Mouse (Mus musculus): ENCODE results near the gene Stard3. TPM values are rescaled to one million over a fixed set of nuclear protein-coding genes. Genes with fewer than 3 reads are reported as not detected.
A peak's percentile ranks its signal among the peaks of the same experiment; 100 is the strongest.
"Not testable (repeated sequence)": the region's sequence is repeated elsewhere in the genome, so short reads cannot be mapped to it uniquely, and the experiment has no call there.

Gene Stard3
- polyA plus RNA-seq, 1 experiment from 2014 or later, result 52.5 TPM

DNA sequence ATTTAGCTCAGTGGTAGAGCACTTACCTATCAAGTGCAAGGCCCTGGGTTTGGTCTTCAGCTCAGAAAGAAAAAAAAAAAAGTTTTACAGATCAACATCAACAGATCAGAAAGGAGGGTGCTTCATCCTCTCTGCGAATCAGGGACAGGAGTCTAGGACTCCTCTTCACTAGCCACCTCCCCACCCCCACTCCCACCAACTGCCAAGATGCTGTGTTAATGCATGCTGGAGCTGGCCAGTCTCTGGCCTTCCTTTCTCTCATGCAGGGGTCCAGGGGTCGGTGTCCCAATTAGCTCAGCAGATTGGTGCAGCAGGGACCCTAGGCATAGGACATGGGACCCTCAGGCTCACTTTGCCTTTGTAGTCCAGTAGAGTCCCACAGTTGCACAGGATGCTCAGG lies 12.4 kb downstream of the Stard3 start:
- Histone ChIP-seq H3K4me3 (no peak overlapping the region), H3K9ac (no peak overlapping the region), H3K4me1 (0 out of 2 replicates have a peak, but pooled peaks cover 3% of the 10 kb centered on the region), H3K27me3 (no peaks in the 10 kb centered on the region), H3K4me2 (no peak overlapping the region), H3K36me3 (peaks cover 17% of the 10 kb centered on the region), H3K27ac (no peak overlapping the region), H3K9me3 (no peaks in the 10 kb centered on the region)
- no peak for ATAC-seq (ENCODE audit: borderline replicate concordance, extremely low read depth, low FRiP score, low TSS enrichment)
- 88% methylated on average over 2 of the region's 2 CpGs for WGBS

DNA sequence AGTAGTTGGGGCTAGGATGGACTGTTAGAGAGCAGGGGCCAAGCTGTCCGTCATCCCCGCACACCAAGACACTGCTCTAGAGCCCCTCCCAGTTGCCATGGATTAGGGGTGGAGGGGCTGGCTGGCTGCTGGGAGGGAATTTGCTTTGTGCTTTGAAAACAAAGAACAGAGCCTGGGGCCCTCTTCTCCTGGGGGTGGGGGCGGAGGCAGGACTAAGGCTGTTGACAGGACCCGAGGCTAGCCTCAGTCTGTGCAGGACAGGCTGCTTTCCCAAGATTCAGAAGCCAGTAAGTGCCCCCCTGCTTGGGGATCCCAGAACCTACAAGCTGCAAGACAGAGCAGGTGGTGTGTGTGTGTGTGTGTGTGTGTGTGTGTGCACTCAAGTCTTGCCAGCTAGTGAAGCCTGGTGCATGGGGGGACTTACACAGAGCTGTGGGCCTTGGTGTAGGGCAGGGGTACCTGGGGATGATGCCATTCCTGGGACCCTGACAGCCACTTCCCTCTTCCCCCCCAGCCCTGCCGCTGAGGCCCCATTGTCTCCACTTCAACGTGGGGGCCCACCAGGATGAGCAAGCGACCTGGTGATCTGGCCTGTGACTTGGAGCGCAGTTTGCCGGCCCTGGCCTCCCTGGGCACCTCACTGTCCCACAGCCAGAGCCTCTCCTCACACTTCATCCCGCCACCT lies 13.5 kb downstream of the Stard3 start:
- H3K27me3 ChIP-seq, result no peaks in the 10 kb centered on the region
- no peak overlapping the region for H3K27ac ChIP-seq
- no peak overlapping the region for H3K4me2 ChIP-seq
- peak; percentile 13; the same call in 1 of the 2 replicates for ATAC-seq (ENCODE audit: borderline replicate concordance, extremely low read depth, low FRiP score, low TSS enrichment)
- WGBS, result 56% methylated on average over 10 of the region's 10 CpGs
- 0 out of 2 replicates have a peak, but pooled peaks cover 3% of the 10 kb centered on the region for H3K4me1 ChIP-seq
- H3K4me3 ChIP-seq, result no peak overlapping the region
- H3K9me3 ChIP-seq, result no peaks in the 10 kb centered on the region
- H3K36me3 ChIP-seq, result peaks cover 28% of the 10 kb centered on the region
- H3K9ac ChIP-seq, result no peak overlapping the region

DNA sequence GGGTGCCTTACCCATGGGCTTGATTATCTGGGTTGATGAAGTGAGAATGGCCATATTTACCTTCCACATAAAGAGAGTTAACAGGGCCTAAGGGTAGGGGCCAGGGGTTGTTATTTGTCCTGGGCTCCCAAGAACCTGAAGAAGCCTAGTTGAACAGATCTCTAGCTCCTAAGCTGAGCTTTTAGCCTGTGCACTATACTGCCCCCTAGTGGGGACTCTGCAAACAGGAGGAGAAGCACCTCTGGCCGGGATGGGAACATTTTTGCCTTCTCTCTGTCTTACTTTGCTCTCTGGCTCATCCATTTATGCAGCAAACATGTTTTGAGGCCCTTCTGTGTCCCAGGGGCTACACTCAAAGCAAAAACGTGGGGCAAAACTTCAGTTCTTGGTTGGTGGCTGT lies 14.2 kb downstream of the Stard3 start:
- Histone ChIP-seq H3K27ac (no peak overlapping the region), H3K36me3 (peaks cover 34% of the 10 kb centered on the region), H3K27me3 (no peaks in the 10 kb centered on the region), H3K4me2 (no peak overlapping the region), H3K4me3 (no peak overlapping the region), H3K9ac (no peak overlapping the region), H3K4me1 (0 out of 2 replicates have a peak, but pooled peaks cover 3% of the 10 kb centered on the region), H3K9me3 (no peaks in the 10 kb centered on the region)
- 2% methylated on average over 2 of the region's 2 CpGs for WGBS
- no peak for ATAC-seq (ENCODE audit: borderline replicate concordance, extremely low read depth, low FRiP score, low TSS enrichment)

DNA sequence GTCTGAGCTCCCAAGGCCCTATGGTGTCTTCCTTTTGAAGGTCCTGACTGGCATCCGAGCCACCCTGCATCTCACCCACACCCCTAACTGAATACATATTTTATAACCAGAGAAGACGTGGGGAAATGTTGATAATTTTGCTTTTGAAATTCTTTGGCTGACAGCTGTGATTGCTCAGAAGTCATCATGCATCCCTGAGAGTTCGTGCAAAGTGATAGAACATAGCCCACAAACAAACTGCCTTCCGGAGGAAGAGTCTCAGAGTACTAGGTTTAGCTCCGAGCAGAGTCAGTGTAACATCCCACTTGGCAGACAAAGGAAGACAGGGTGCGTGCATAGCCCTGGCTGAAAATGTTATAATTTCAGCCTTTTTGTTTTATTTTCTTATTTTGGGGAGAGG lies 15.1 kb downstream of the Stard3 start:
- WGBS, result 68% methylated on average over 6 of the region's 6 CpGs
- H3K9me3 ChIP-seq, result no peaks in the 10 kb centered on the region
- H3K9ac ChIP-seq, result no peak overlapping the region
- no peaks in the 10 kb centered on the region for H3K27me3 ChIP-seq
- 0 out of 2 replicates have a peak, but pooled peaks cover 3% of the 10 kb centered on the region for H3K4me1 ChIP-seq
- H3K4me3 ChIP-seq, result no peak overlapping the region
- no peak for ATAC-seq (ENCODE audit: borderline replicate concordance, extremely low read depth, low FRiP score, low TSS enrichment)
- H3K4me2 ChIP-seq, result no peak overlapping the region
- peaks cover 41% of the 10 kb centered on the region for H3K36me3 ChIP-seq
- H3K27ac ChIP-seq, result no peak overlapping the region

DNA sequence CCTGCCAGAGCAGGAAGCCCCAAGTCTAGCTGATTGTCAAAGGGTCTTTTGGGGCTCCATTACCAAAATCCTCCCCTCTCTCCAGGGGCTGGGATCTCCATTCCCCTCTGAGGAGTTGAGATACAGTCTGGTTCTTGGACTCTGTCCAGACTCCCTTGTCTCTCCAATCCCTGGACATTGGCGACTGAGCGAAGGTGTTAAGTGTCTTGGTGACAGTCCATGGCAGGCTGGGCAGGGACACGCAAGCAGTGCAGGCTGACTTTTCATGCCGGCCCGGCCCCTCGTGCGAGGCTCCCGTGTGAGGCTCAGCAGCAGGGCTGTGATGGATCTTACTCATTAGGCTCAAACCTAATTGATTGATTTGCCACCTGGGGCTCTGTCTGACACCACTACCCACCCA lies 16.1 kb downstream of the Stard3 start:
- H3K4me1 ChIP-seq, result 0 out of 2 replicates have a peak, but pooled peaks cover 3% of the 10 kb centered on the region
- H3K4me3 ChIP-seq, result no peak overlapping the region
- no peak for ATAC-seq (ENCODE audit: borderline replicate concordance, extremely low read depth, low FRiP score, low TSS enrichment)
- H3K4me2 ChIP-seq, result no peak overlapping the region
- no peaks in the 10 kb centered on the region for H3K9me3 ChIP-seq
- no peaks in the 10 kb centered on the region for H3K27me3 ChIP-seq
- peaks cover 51% of the 10 kb centered on the region for H3K36me3 ChIP-seq
- no peak overlapping the region for H3K27ac ChIP-seq
- H3K9ac ChIP-seq, result no peak overlapping the region
- WGBS, result 64% methylated on average over 8 of the region's 8 CpGs

DNA sequence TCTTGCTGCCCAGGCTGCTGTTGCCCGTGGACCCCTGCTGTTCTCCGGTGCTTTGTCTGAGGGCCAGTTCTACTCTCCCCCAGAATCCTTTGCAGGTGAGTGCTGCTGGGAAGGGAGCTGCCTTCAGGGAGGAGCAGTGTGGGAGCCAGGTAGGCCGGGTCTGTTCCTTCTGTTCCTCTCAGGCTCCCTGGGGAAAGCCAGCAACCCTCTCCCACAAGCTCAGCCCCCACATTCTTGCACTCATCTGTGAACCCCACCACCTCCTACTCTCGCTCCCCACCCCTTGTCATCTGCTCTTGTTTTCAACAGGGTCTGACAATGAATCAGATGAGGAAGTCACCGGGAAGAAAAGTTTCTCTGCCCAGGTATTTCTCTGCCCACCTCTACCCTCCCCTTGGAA lies 18.6 kb downstream of the Stard3 start:
- Histone ChIP-seq H3K27ac (no peak overlapping the region), H3K9me3 (no peaks in the 10 kb centered on the region), H3K4me1 (peaks cover 10% of the 10 kb centered on the region), H3K27me3 (no peaks in the 10 kb centered on the region), H3K36me3 (peaks cover 61% of the 10 kb centered on the region), H3K4me2 (no peak overlapping the region), H3K9ac (no peak overlapping the region), H3K4me3 (no peak overlapping the region)
- WGBS, result 76% methylated on average over 5 of the region's 5 CpGs
- no peak for ATAC-seq (ENCODE audit: borderline replicate concordance, extremely low read depth, low FRiP score, low TSS enrichment)

DNA sequence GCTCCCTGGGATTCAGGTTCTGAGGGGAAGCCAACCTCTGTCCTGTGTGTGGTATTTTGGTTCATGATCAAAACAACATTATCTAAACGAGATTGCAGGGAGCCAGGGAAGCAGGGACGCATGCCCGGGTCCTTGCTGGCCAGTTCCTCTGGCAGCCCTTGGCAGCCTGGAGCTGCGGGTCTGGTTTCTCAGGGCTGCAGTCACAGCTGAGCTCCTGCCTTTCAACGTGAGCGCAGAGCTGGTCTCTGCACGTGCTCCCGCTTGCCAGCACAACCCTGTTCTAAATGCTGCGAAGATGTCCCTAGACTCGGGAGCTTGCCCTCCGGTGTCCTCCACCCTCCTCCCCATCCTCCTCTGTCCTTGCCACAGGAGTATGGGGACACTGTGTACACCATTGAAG lies 19.6 kb downstream of the Stard3 start:
- Histone ChIP-seq H3K4me1 (peaks cover 8% of the 10 kb centered on the region), H3K36me3 (peaks cover 59% of the 10 kb centered on the region), H3K27me3 (no peaks in the 10 kb centered on the region), H3K4me3 (no peak overlapping the region), H3K9ac (no peak overlapping the region), H3K27ac (no peak overlapping the region), H3K4me2 (no peak overlapping the region), H3K9me3 (no peaks in the 10 kb centered on the region)
- ATAC-seq (ENCODE audit: borderline replicate concordance, extremely low read depth, low FRiP score, low TSS enrichment), result no peak
- 78% methylated on average over 11 of the region's 11 CpGs for WGBS

DNA sequence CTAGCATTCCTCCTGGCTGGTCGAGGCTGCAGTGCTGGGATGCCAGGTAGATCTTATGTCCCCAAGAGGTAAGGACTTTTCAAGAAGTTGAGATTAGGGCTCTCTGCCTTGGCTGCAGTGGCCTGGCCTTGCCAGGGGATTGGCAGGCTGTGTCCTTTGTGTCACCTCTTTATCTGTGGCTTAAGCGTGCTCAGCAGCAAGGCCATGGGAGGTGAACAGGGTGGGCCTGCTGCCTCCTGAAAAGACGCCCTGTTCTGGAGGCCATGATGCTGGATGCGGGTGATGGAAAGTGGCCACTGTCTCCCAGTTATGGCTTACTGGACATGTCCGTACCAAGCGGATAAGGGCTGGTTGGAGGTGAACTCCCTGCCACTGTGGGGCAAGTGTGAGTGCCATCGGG lies 21.2 kb downstream of the Stard3 start:
- Histone ChIP-seq H3K9ac (no peak overlapping the region), H3K36me3 (peaks cover 56% of the 10 kb centered on the region), H3K4me2 (no peak overlapping the region), H3K4me3 (no peak overlapping the region), H3K27ac (no peak overlapping the region), H3K4me1 (peaks cover 7% of the 10 kb centered on the region), H3K9me3 (no peaks in the 10 kb centered on the region), H3K27me3 (0 out of 2 replicates have a peak, but pooled peaks cover 2% of the 10 kb centered on the region)
- ATAC-seq (ENCODE audit: borderline replicate concordance, extremely low read depth, low FRiP score, low TSS enrichment), result no peak
- WGBS, result 82% methylated on average over 7 of the region's 7 CpGs

DNA sequence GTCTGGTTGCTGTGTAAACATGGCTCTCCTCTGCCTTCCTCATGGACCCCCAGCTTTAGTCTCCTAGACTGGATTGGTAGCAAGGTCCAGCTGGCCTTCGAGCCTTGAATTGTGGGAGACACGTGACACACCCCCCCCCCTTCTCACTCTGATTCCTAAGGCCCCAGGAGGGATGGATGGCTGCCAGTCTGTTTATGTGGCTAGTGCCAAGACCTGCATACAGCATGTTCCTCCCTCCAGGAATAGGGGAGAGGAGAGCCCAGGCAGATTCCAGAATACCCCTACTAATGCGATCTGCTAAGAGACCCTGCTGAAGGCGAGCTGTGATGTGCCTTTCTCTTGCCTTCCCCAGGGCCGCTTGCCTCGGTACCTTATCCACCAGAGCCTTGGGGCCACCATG lies 21.9 kb downstream of the Stard3 start:
- no peak for ATAC-seq (ENCODE audit: borderline replicate concordance, extremely low read depth, low FRiP score, low TSS enrichment)

DNA sequence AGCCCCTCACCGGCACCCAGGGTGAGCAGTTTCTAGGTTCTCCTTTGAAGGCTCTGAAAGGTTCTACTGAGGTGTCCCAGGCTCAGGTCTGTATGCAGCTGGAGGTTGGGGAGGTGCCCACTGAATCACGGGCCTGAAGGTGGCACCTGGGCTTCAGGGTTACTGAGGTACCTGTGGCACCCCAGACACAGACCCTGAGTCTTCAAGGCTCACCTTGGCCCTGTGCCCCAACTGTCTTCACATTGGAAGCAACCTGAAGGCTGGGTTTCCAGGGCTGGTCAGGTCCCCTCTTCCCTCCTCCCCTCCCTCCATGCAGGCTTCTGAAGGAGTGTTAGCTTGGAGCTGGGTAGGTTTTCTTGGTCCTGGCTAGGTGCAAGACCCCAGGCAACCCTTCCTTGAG lies 23.5 kb downstream of the Stard3 start:
- Histone ChIP-seq H3K4me3 (no peak overlapping the region), H3K4me1 (peaks cover 11% of the 10 kb centered on the region)
- 89% methylated on average over 2 of the region's 2 CpGs for WGBS

More for the DNA sequence above, 21.9 kb downstream of the Stard3 start:
- Histone ChIP-seq H3K9me3 (no peaks in the 10 kb centered on the region), H3K4me2 (no peak overlapping the region), H3K9ac (no peak overlapping the region), H3K27me3 (peaks cover 9% of the 10 kb centered on the region), H3K4me1 (peaks cover 7% of the 10 kb centered on the region), H3K4me3 (no peak overlapping the region), H3K36me3 (peaks cover 49% of the 10 kb centered on the region), H3K27ac (no peak overlapping the region)
- 64% methylated on average over 6 of the region's 6 CpGs for WGBS

DNA sequence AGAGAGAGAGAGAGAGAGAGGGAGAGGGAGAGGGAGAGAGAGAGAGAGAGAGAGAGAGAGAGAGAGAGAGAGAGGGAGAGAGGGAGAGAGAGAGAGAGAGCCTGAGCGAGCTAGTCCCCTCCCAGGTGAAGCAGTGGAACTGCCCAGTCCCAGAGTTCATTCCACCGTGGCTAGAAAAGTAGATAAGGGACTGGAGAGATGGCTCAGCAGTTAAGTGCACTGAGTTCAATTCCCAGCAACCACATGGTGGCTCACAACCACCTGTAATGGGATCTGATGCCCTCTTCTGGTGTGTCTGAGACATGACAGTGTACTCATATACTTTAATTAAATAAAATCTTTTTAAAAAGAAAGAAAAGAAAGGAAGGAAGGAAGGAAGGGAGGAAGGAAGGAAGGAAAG lies 24.2 kb downstream of the Stard3 start:
- not testable (repeated sequence) for ATAC-seq (ENCODE audit: borderline replicate concordance, extremely low read depth, low FRiP score, low TSS enrichment); H3K9ac ChIP-seq; H3K9me3 ChIP-seq; H3K4me2 ChIP-seq; H3K4me3 ChIP-seq; H3K27ac ChIP-seq
- WGBS, result 15% methylated on average over 2 of the region's 2 CpGs
- peaks cover 32% of the 10 kb centered on the region for H3K27me3 ChIP-seq
- H3K4me1 ChIP-seq, result peaks cover 17% of the 10 kb centered on the region
- peaks cover 27% of the 10 kb centered on the region for H3K36me3 ChIP-seq

More for the DNA sequence above, 23.5 kb downstream of the Stard3 start:
- ATAC-seq (ENCODE audit: borderline replicate concordance, extremely low read depth, low FRiP score, low TSS enrichment), result no peak
- Histone ChIP-seq H3K27ac (no peak overlapping the region), H3K9me3 (no peaks in the 10 kb centered on the region), H3K27me3 (peaks cover 24% of the 10 kb centered on the region), H3K4me2 (no peak overlapping the region), H3K9ac (no peak overlapping the region), H3K36me3 (peaks cover 34% of the 10 kb centered on the region)

DNA sequence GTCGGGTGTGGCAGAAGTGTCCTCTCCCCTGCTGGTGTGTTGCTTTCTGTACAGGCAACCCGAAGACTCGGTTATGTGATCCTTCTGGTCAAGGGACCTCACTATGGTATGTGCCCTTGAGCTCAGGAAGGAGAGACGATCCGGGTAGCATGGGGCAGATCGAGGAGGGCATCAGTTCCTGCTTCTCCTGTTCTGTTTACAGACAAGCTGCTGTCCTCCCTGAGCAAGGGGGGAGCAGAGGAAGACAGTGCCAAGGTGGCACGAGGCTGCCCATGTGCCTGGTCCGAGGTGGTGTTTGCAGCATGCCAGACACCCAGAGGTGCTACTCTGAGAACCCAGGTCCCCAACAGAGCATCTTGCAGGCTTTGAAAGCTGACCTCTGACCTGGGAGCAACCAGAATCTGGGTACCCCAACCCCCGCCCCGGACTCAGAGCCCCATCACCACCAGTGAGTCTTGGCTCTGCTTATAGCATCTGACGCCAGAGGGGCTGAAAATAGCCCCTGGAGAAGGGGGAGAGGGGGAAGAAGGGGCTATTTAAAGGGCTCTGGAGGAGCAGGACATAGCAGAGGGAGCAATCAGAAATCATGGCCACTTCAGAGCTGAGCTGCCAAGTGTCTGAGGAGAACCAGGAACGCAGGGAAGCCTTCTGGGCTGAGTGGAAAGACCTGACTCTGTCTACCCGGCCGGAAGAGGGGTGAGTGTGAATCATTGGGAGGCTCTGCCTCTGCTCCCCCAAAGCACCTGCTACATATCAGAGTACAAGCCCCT lies 25.3 kb downstream of the Stard3 start, which contains the start of gene Tcap:
Tcap (plus strand) TSS at position 551 of the 770 bp plus-strand sequence.
- no peak within 1 kb of the TSS for H3K27ac ChIP-seq
- H3K9ac ChIP-seq, result no peak within 1 kb of the TSS
- H3K4me1 ChIP-seq, result peaks cover 26% of the 10 kb centered on the region
- peaks cover 18% of the 10 kb centered on the region for H3K36me3 ChIP-seq
- H3K9me3 ChIP-seq, result no peaks in the 10 kb centered on the region
- 55% methylated on average over 14 of the region's 14 CpGs for WGBS
- ATAC-seq (ENCODE audit: borderline replicate concordance, extremely low read depth, low FRiP score, low TSS enrichment), result no peak
- no peak within 1 kb of the TSS for H3K4me3 ChIP-seq
- peaks cover 42% of the 10 kb centered on the region for H3K27me3 ChIP-seq
- no peak within 1 kb of the TSS for H3K4me2 ChIP-seq

Data from lung, embryonic 15.5 days (tissue).